8 mouse cellular contexts compared by ENCODE assay signal in genomic region chr1:168676418-168677413, GRCm38 (mm10).
DNase-seq lines count a peak whose midpoint lies in the region; ATAC-seq and TF ChIP-seq lines count a peak whose summit lies in the region.

No protein-coding gene starts in this region.

- WGBS in kidney, embryonic 14.5 days, result 65% methylated on average over 29 of the region's 29 CpGs
- WGBS in embryonic facial prominence, embryonic 14.5 days, result 54% methylated on average over 29 of the region's 29 CpGs

- ATAC-seq in kidney, embryonic 14.5 days (ENCODE audit: low FRiP score, low TSS enrichment), result no peak
- ATAC-seq in embryonic facial prominence, embryonic 14.5 days (ENCODE audit: low read depth), result 0 out of 2 replicates have a peak, but pooled peaks have one; percentile 33
- no peak for ATAC-seq in erythroid progenitor cell, adult 5-6 weeks (replicated peaks; ENCODE audit: low FRiP score, poor library complexity, severe bottlenecking)

- peak; percentile 39; the same call in 1 of the 2 replicates for TF ChIP-seq CTCF in layer of hippocampus, adult 2 months (conservative IDR thresholded peaks at IDR 0.05)

- H3K9me3 ChIP-seq in kidney, embryonic 14.5 days (ENCODE audit: control insufficient read depth, low read length), result no peaks in the 10 kb centered on the region
- H3K9me3 ChIP-seq in embryonic facial prominence, embryonic 14.5 days (ENCODE audit: control insufficient read depth, low read length), result no peaks in the 10 kb centered on the region

- no peaks in the 10 kb centered on the region for H3K4me1 ChIP-seq in kidney, embryonic 14.5 days (ENCODE audit: control insufficient read depth, insufficient read depth, low read length)
- H3K4me1 ChIP-seq in embryonic facial prominence, embryonic 14.5 days (ENCODE audit: control insufficient read depth, insufficient read depth, low read length), result no peaks in the 10 kb centered on the region

- H3K27ac ChIP-seq in kidney, embryonic 14.5 days (ENCODE audit: low read depth, low read length), result no peak overlapping the region
- H3K27ac ChIP-seq in embryonic facial prominence, embryonic 14.5 days (replicated peaks; ENCODE audit: low read depth, low read length), result no peak overlapping the region
- peak overlapping the region; percentile 73 for H3K27ac ChIP-seq in layer of hippocampus, adult 2 months

- H3K27me3 ChIP-seq in kidney, embryonic 14.5 days (ENCODE audit: control insufficient read depth, insufficient read depth, low read length), result no peaks in the 10 kb centered on the region
- H3K27me3 ChIP-seq in embryonic facial prominence, embryonic 14.5 days (replicated peaks; ENCODE audit: control insufficient read depth, insufficient read depth, low read length), result no peaks in the 10 kb centered on the region

- no peak overlapping the region for H3K4me3 ChIP-seq in kidney, embryonic 14.5 days (ENCODE audit: low read length)
- H3K4me3 ChIP-seq in embryonic facial prominence, embryonic 14.5 days (ENCODE audit: low read depth, low read length), result 0 out of 2 replicates have a peak overlapping the region, but pooled peaks have one; percentile 0
- peak overlapping the region; percentile 59 for H3K4me3 ChIP-seq in layer of hippocampus, adult 2 months

- H3K4me2 ChIP-seq in kidney, embryonic 14.5 days (replicated peaks; ENCODE audit: low read depth, low read length), result peak overlapping the region; percentile 10
- peak overlapping the region; percentile 43 for H3K4me2 ChIP-seq in embryonic facial prominence, embryonic 14.5 days (ENCODE audit: low read depth, low read length)

- H3K9ac ChIP-seq in kidney, embryonic 14.5 days (ENCODE audit: low read depth, low read length), result no peak overlapping the region
- H3K9ac ChIP-seq in embryonic facial prominence, embryonic 14.5 days (ENCODE audit: low read depth, low read length), result no peak overlapping the region

- no peaks in the 10 kb centered on the region for H3K36me3 ChIP-seq in kidney, embryonic 14.5 days (ENCODE audit: control insufficient read depth, insufficient read depth, low read length)
- H3K36me3 ChIP-seq in embryonic facial prominence, embryonic 14.5 days (ENCODE audit: control insufficient read depth, insufficient read depth, low read length), result no peaks in the 10 kb centered on the region

- DNase-seq in kidney, postnatal 14 days, result no peak
- no peak for DNase-seq in embryonic facial prominence, embryonic 14.5 days (ENCODE audit: low spot score)
- DNase-seq in layer of hippocampus, adult 2 months (ENCODE audit: low spot score in 2 of 2), result peak in 1 of 2 experiments; percentile 12
- peak; percentile 21 for DNase-seq in retina, embryonic 14.5 days (ENCODE audit: low spot score)
- no peak for DNase-seq in urinary bladder, adult 18-20 months (ENCODE audit: low spot score in 2 of 2)
- DNase-seq in adrenal gland, adult (ENCODE audit: inconsistent age in 2 of 2, low spot score in 1 of 2), result no peak
